Mouse (Mus musculus) brain, embryonic 18.5 days (tissue): ENCODE measurements around the gene Reg4.

Source experiments
- DNase-seq: peaks from one replicate; pipeline ENCODE4 v3.0.0-alpha.2; 2012; ENCODE audit warnings: low read depth, low spot score

The Reg4 gene

DNA sequence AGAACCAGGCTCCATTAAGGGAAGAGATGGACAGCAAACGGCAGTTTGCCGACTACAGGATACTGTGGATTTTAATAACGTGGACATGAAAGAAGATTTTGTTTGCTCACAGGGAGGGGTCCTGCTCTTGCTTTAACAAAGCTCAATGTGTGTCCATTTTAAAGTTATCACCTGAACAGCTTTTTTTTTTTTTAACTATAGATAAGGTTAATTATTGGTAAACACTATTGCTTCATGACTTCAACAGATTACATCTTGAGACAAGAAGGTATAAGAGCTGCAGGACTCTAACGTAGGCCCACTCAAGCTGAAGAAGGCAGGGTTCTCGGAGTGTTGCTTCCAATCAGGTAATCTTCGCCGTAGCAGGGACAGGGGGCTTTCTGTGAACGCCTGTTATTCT lies at the start of gene Reg4:
TSS of gene Reg4 (plus strand) at position 301 of the 400 bp plus-strand sequence.
- DNase-seq: no peak

DNA sequence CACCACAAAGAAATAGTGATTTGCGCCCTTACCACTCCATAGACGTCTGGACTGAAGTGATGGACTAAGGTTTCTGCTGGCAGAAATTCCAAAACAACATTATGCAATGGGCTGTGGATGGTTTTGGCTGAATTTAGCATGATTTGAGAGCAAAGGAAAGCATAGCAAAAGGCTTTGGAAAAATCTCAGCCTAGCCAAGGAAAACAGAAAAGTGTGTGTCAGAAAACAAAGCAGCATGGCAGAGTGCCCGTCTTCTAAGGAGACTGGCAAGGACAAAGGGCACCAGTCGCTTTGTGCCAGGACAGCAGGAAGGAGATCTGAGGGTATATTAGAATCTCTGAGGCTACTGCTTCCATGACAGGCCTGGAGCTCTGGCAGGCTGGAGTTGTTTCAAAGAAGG lies 43.6 kb upstream of the Reg4 start:
- DNase-seq: no peak

GRCm38 (mm10) chr3:98180805-98181204 lies 41.2 kb upstream of the Reg4 start:
- DNase-seq: no peak

DNA sequence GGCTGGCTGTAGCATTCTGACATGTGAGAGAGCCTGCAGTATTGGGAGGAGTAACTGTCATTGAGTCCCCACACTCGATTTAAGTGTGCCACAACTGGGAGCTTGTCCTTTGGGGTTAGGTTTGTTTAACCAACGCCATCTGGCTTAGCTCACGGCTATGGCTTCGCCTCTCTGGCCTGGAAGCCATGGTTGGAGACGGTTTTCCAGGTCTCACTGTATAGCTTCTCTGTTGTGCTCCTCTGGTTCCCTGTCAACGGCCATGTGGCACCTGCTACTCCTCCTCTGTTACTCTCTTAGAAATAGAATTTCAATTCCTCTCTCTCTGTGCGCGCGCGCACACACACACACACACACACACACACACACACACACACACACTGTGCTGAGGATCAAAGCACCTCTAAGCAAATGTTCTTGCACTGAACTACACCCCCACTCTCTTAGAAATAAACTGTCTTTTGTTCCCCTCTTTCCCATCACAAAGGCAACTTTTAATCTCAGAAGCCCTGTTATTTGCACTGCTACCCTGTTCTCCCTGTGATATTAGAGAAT lies 36.7 kb upstream of the Reg4 start:
- no peak for DNase-seq

DNA sequence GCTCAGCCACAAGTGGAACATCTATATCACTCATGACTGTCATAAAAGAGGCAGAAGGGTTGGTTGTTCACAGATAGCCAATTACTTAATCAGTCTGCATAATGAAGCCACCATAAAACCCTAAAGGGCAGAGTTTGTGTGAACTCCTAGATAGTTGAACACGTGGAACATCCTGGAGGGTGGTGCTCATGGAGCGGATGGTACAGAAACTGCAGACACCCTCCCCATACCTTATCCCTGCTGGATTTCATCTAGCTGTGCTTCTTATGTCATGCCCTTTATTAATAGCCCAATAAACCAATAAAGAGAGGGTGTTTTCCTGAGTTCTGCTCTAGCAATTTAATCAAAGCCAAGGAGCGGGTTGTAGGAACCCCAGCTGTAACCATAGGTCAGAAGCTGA lies 34.2 kb upstream of the Reg4 start:
- no peak for DNase-seq

DNA sequence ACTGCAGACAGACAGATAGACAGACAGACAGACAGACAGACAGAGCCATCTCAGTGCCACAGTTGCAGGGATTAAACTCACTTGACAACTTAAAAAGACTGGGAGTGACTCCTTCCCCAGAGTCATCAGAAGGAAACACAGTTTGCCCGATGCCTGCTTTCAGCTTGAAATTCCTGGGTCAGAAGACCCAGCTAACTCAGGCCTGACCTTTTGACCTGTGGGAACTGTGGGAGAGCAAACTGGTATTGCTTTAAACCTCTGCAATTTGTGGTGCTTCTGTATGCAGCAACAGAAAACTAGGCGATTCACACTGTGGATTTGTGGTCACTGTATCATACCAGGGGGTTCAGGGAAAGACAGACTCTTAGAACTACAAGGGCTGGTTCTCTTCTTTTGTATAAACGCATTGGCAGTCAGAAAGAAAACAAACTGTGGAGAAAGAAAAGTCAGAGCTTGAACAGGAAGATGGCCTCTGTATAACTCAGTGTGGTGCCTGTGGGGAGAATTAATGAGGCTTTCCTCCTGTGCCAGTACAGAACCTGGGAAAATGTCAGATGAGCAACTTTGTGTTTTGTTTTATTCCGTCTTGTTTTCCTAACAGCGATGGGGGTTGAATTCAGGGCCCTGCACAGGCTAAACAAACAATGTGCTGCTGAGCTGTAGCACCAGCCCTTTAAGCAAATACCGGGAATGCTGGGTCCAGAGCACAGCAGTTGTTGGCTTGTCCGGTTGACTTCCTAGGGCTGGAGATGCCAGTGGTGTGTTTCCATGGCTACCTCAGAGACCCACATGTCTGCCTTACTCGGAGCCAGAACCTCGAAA lies 24.0 kb upstream of the Reg4 start:
- no peak for DNase-seq

- DNase-seq: no peak
Measured at GRCm38 (mm10) chr3:98199747-98200146, 22.2 kb upstream of the Reg4 start.

GRCm38 (mm10) chr3:98203282-98203681 lies 18.7 kb upstream of the Reg4 start:
- no peak for DNase-seq

- DNase-seq: no peak
Measured at GRCm38 (mm10) chr3:98206977-98207376, 15.0 kb upstream of the Reg4 start.

DNA sequence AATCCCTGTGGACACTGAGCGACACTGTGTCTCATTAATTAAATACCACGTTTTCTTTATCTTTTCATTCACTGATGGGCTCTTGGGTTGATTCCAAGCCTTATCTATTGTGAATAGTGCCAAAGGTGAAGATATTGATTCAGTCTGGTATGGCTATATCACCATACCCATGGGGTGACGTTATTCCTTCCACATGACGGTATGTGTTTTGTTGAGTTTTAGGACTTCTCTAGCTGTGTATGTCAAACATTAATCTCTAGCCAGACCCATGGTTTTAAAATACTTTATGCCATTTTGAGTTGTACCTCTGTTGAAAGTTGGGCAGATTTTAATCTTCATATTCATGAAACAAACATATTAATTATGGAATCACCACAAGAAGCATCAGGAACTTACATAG lies 12.8 kb upstream of the Reg4 start:
- no peak for DNase-seq

GRCm38 (mm10) chr3:98210860-98211259 lies 11.1 kb upstream of the Reg4 start:
- DNase-seq: no peak

GRCm38 (mm10) chr3:98211301-98212081 lies 10.5 kb upstream of the Reg4 start:
- DNase-seq: peak; percentile 58

- no peak for DNase-seq
Measured at GRCm38 (mm10) chr3:98216296-98216695, 5.7 kb upstream of the Reg4 start.

DNA sequence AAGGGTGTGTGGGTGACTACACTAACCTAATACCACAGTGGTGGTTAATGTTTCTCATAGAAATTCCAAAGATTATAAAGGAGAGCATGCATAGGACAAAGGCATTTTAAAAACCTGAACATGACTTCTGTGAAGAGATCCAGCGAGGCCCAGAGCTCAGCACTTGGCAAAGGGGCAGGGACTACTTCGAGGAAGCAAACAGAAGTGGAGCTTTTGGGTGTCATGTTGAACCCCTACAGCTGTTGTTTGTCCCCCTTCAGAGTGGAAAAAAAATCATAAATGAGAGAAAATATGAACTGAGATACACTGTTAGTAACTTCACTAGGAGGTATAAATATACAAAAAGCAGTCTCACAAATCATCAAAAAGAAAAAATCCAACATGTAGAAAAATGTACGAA lies 1.3 kb downstream of the Reg4 start:
- no peak for DNase-seq

DNA sequence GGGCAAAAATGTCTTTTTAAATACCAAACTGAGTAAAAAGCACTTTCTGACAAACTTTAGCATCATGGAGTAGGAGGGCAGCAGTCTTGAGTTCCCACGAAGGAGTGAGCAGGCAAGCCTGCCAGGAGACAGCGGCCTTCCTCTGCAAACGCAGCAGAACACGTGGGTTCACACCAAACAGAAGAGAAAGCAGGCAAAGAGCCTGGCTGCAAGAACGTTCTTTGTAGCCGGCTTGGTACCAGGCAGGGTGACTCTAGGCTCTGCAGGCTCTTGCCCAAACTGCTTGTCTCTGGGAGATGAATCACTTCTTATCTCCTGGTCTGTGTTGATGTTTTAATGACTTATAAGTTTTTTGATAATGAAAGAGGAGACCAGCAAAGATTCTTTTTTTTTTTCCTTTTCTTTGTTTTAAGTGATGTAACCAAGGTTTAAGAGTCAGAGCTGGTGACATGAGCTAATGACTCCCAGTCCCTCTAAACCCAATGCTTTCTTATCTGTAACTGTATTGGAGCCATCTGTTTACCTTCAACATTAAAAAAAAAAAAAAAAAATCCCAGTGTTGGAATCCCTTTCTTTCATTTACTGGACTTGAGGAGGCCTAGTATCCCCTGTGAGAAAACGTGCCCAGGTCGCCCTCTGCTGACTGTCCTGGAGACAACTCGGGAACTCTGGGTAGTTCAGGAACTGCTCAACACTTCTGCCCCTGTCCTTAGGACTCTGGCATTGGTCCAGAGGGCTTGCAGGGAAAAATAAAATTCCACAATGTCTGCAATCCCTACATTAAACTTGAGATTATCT lies 2.0 kb downstream of the Reg4 start:
- DNase-seq: no peak

- DNase-seq: no peak
Measured at GRCm38 (mm10) chr3:98224975-98225374, 3.0 kb downstream of the Reg4 start.

DNA sequence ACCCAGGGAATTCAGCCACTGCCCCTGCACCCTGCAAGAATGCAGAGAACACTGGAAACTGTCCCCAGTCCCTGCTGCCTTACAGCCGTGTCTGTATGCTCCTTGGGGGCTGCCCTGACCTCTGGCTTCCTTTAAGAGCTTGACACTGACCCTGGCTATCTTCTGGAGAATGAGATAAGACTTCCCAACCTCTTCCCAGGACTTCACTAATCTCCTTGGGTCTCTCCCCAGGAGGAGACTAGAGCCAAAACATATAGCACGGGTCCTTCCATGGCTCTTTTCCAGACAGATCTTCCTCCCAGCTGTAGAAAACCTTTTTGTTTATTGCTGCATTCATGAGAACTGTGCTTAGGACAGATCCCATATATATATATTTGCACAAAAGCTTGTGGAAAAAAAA lies 3.8 kb downstream of the Reg4 start:
- no peak for DNase-seq

GRCm38 (mm10) chr3:98226988-98227610 lies 5.1 kb downstream of the Reg4 start:
- no peak for DNase-seq

GRCm38 (mm10) chr3:98227763-98228162 lies 5.8 kb downstream of the Reg4 start:
- no peak for DNase-seq

DNA sequence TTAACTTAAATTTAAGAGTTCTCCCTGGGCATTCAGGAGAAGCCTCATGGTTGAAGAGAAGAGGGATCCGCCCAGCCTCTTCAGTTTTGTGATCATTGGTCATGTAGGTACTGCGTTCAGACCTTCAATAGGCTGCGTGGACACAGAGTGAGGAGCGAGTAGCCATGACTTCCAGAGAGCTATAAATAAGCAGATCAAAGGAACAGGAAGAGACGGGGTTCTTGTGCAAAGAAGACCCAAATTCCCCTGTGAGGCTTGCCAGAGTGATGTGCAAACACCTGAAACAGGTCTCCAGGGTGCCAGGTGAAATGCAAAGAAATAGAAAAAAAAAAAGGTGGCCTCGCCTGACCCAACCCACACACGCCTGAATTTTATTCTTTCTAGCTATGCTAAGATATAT lies 8.0 kb downstream of the Reg4 start:
- DNase-seq: no peak

DNA sequence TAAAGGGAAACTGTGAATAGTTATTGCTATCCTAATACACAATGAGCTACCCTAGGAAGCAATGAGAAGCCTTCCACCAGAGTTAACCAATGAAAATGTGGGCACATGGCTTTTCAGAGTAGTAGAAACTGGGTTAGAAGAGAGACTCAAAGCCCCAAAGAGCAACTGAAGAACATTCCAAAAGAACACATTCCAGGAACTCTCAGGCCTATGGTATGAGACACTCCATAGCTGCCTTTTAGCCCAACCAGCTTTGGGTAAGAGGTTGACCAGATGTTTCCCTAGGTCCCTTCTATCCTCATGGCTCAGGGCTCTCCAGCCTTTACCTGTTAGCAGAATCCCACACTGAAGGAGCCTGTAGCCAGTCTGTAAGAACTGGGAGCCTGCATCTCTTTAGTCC lies 11.5 kb downstream of the Reg4 start:
- DNase-seq: no peak
